Mouse (Mus musculus): ENCODE measurements around the gene Edem2. TPM values are rescaled to one million over a fixed set of nuclear protein-coding genes. Genes with fewer than 3 reads are reported as not detected.

Gene Edem2
- polyA plus RNA-seq, 1 experiment from 2014 or later: 24.9 TPM

GRCm38 (mm10) chr2:155655759-155656372, 73.4 kb downstream of the Edem2 start:
- no peak overlapping the region for H3K27ac ChIP-seq (replicated peaks; ENCODE audit: low read depth, low read length)
- 85% methylated on average over 6 of the region's 6 CpGs for WGBS
- no peak overlapping the region for H3K4me2 ChIP-seq (ENCODE audit: low read depth, severe bottlenecking)
- H3K9ac ChIP-seq (ENCODE audit: low read length): no peak overlapping the region
- DNase-seq (ENCODE audit: low spot score) (no peak), ATAC-seq (ENCODE audit: insufficient number of reproducible peaks, low FRiP score, low TSS enrichment, low read depth) (no peak)
- no peaks in the 10 kb centered on the region for H3K27me3 ChIP-seq (ENCODE audit: control insufficient read depth, insufficient read depth, low read length)
- H3K4me1 ChIP-seq (ENCODE audit: control insufficient read depth, insufficient read depth, low read length): no peaks in the 10 kb centered on the region
- H3K4me3 ChIP-seq (ENCODE audit: low read depth, low read length): no peak overlapping the region
- peaks cover 25% of the 10 kb centered on the region for H3K36me3 ChIP-seq (ENCODE audit: control insufficient read depth, insufficient read depth, low read length)
- H3K9me3 ChIP-seq (ENCODE audit: control insufficient read depth, low read length): no peaks in the 10 kb centered on the region

GRCm38 (mm10) chr2:155652618-155653017, 76.7 kb downstream of the Edem2 start:
- no peak for DNase-seq (ENCODE audit: low spot score)

More at GRCm38 (mm10) chr2:155652618-155653017, 76.7 kb downstream of the Edem2 start:
- Histone ChIP-seq H3K4me2 (ENCODE audit: low read depth, severe bottlenecking) (no peak overlapping the region), H3K4me3 (ENCODE audit: low read depth, low read length) (no peak overlapping the region), H3K27ac (replicated peaks; ENCODE audit: low read depth, low read length) (no peak overlapping the region), H3K9ac (ENCODE audit: low read length) (no peak overlapping the region), H3K9me3 (ENCODE audit: control insufficient read depth, low read length) (no peaks in the 10 kb centered on the region), H3K27me3 (ENCODE audit: control insufficient read depth, insufficient read depth, low read length) (no peaks in the 10 kb centered on the region), H3K4me1 (ENCODE audit: control insufficient read depth, insufficient read depth, low read length) (no peaks in the 10 kb centered on the region), H3K36me3 (ENCODE audit: control insufficient read depth, insufficient read depth, low read length) (peaks cover 32% of the 10 kb centered on the region; the same call in 1 of the 2 replicates)
- no peak for ATAC-seq (ENCODE audit: insufficient number of reproducible peaks, low FRiP score, low TSS enrichment, low read depth)
- WGBS: 93% methylated on average over 5 of the region's 5 CpGs

Other genes starting within 250 kb of the Edem2 start
- gene Acss2, start 211.5 kb downstream of the Edem2 start, polyA plus RNA-seq (2014; fragmentation: Nextera tagmentation; extraction: Ambion mirVana): 9.2 and 10.7 TPM in 2 replicates
- gene Ggt7, start 211.2 kb downstream of the Edem2 start, polyA plus RNA-seq (2014; fragmentation: Nextera tagmentation; extraction: Ambion mirVana): 2.2 and 2.3 TPM in 2 replicates
- 22.8 and 24.2 TPM in 2 replicates for gene Gss, start 136.7 kb downstream of the Edem2 start, polyA plus RNA-seq (2014; fragmentation: Nextera tagmentation; extraction: Ambion mirVana)
- 0.67 and 0.99 TPM in 2 replicates for gene Myh7b, start 118.3 kb downstream of the Edem2 start, polyA plus RNA-seq (2014; fragmentation: Nextera tagmentation; extraction: Ambion mirVana)
- gene Trpc4ap, start 37.1 kb downstream of the Edem2 start, polyA plus RNA-seq (2014; fragmentation: Nextera tagmentation; extraction: Ambion mirVana): 142 and 143 TPM in 2 replicates
- gene Gm17581, start 6.4 kb upstream of the Edem2 start, polyA plus RNA-seq (2014; fragmentation: Nextera tagmentation; extraction: Ambion mirVana): not detected in 2 replicates
- gene Procr, start 21.6 kb upstream of the Edem2 start, polyA plus RNA-seq (2014; fragmentation: Nextera tagmentation; extraction: Ambion mirVana): 2.7 and 3.6 TPM in 2 replicates
- gene Mmp24, start 45.9 kb upstream of the Edem2 start, polyA plus RNA-seq (2014; fragmentation: Nextera tagmentation; extraction: Ambion mirVana): not detected in 2 replicates
- 6.2 and 6.4 TPM in 2 replicates for gene BC029722, start 90.0 kb upstream of the Edem2 start, polyA plus RNA-seq (2014; fragmentation: Nextera tagmentation; extraction: Ambion mirVana)
- 201 and 215 TPM in 2 replicates for gene Eif6, start 97.5 kb upstream of the Edem2 start, polyA plus RNA-seq (2014; fragmentation: Nextera tagmentation; extraction: Ambion mirVana)
- gene Fam83c, start 105.4 kb upstream of the Edem2 start, polyA plus RNA-seq (2014; fragmentation: Nextera tagmentation; extraction: Ambion mirVana): 0.30 and 0.32 TPM in 2 replicates
- gene Uqcc1, start 200.8 kb upstream of the Edem2 start, polyA plus RNA-seq (2014; fragmentation: Nextera tagmentation; extraction: Ambion mirVana): 60.4 and 82.2 TPM in 2 replicates
- gene Gm15557, start 211.3 kb upstream of the Edem2 start, polyA plus RNA-seq (2014; fragmentation: Nextera tagmentation; extraction: Ambion mirVana): 0.33 TPM in 1 of 2 replicates, not detected in the other
- gene Gdf5, start 215.9 kb upstream of the Edem2 start, polyA plus RNA-seq (2014; fragmentation: Nextera tagmentation; extraction: Ambion mirVana): 18.4 and 23.3 TPM in 2 replicates
- gene Cep250, start 227.0 kb upstream of the Edem2 start, polyA plus RNA-seq (2014; fragmentation: Nextera tagmentation; extraction: Ambion mirVana): 20.5 and 23.6 TPM in 2 replicates

Data from limb, embryonic 11.5 days (tissue).